Mouse (Mus musculus) liver, embryonic 12.5 days (tissue): ENCODE results near the gene Kctd6. TPM values are rescaled to one million over a fixed set of nuclear protein-coding genes. Genes with fewer than 3 reads are reported as not detected.

Experiments
- ATAC-seq: fragments of 200-750 bp; cut with Nextera tagmentation; 2 replicates; pipeline ENCODE4 v1.8.0; 2017; ENCODE audit warnings: moderate number of reproducible peaks, mild to moderate bottlenecking, moderate library complexity
- H3K27ac ChIP-seq: fragments of 300-500 bp; sonication (generic); 2 replicates; pipeline ENCODE4 v1.5.1; 2016; ENCODE audit warnings: mild to moderate bottlenecking
- H3K27me3 ChIP-seq: fragments of 300-500 bp; sonication (generic); replicated peaks from 2 replicates; pipeline ENCODE4 v1.6.1; 2016; ENCODE audit warnings: mild to moderate bottlenecking, moderate library complexity
- H3K36me3 ChIP-seq: fragments of 300-500 bp; sonication (generic); 2 replicates; pipeline ENCODE4 v1.6.1; 2016; ENCODE audit warnings: mild to moderate bottlenecking, moderate library complexity
- H3K4me1 ChIP-seq: fragments of 300-500 bp; sonication (generic); 2 replicates; pipeline ENCODE4 v1.6.1; 2016
- H3K4me2 ChIP-seq: fragments of 300-500 bp; sonication (generic); 2 replicates; pipeline ENCODE4 v1.6.1; 2016; ENCODE audit warnings: mild to moderate bottlenecking, moderate library complexity
- H3K4me3 ChIP-seq: fragments of 300-500 bp; sonication (generic); 2 replicates; pipeline ENCODE4 v1.5.1; 2016; ENCODE audit warnings: mild to moderate bottlenecking, moderate library complexity
- H3K9ac ChIP-seq: fragments of 300-500 bp; sonication (generic); 2 replicates; pipeline ENCODE4 v1.6.1; 2016; ENCODE audit warnings: mild to moderate bottlenecking, moderate library complexity
- H3K9me3 ChIP-seq: fragments of 300-500 bp; sonication (generic); replicated peaks from 2 replicates; pipeline ENCODE4 v1.6.1; 2016; ENCODE audit warnings: mild to moderate bottlenecking, moderate library complexity
- WGBS: fragments of 180-500 bp; shearing (Covaris S2); methylation state at CpG from one replicate; pipeline ENCODE4 v1.1.7; 2016; ENCODE audit not compliant: insufficient replicate concordance; 5-methylcytosine and 5-hydroxymethylcytosine counted together
- polyA plus RNA-seq: library from polyadenylated mRNA; unstranded; fragments of >200 nt; fragmentation: Nextera tagmentation; extraction: Ambion mirVana; gene quantifications from 2 replicates; pipeline ENCODE4 v1.2.1, GENCODE M21; 2016

The Kctd6 gene
- polyA plus RNA-seq, 1 experiment from 2014 or later = 8.6 TPM

DNA sequence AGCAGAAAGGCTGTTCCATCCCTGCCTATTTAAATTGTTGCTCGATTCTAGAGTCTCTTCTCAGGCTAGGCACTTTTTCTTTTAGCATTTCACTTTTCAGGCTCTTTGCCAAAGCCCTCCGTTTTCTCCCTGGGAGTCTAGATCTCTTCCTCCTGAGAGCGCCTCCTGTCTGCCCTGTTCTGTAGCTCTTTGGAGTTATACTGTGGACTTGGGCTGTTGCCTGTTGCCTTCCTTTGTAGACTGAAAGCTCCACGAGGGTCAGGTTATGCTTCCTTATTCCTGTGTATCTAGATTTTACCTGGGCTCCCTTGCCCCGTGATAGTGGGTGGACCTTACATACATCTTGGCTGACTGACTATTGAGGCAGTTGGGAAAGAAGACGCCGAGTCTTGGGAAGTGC lies 4.3 kb downstream of the Kctd6 start:
- H3K27me3 ChIP-seq = no peaks in the 10 kb centered on the region
- H3K36me3 ChIP-seq = peaks cover 14% of the 10 kb centered on the region
- H3K4me3 ChIP-seq = no peak overlapping the region
- H3K9ac ChIP-seq = no peak overlapping the region
- WGBS = 68% methylated on average over 7 of the region's 7 CpGs
- no peak overlapping the region for H3K27ac ChIP-seq
- no peak overlapping the region for H3K4me2 ChIP-seq
- peaks cover 37% of the 10 kb centered on the region for H3K4me1 ChIP-seq
- H3K9me3 ChIP-seq = no peaks in the 10 kb centered on the region
- no peak for ATAC-seq

DNA sequence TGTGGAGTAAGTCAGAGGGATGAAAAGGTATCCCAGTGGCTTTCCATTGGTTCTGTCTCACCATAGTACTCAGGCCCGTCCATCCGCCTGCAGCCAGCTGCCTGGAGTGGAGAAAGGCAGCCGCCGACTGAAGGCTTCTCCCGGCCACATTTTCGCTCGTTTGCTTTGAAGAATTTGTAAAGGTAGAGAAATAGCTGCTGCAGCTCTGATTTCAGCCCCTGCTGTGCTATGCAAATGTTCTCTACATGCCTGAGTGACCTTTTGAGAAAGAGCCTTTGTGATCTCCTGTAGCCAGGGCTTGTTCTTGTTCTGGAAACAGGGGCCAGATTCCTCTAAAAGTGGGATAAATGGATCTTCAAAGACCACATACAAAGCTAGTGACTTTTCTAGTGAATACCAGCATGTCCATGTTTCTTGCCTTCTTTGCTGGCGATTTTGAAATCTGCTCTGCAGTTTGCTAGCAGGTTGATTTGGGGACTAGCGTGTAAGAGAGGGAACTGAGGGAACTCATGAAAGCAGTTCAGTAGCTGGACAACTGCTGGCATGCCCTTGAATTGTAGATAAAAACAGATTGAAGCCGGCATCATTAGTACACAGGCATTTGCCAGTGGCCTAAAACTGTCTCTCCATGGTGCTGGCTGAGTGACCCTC lies 4.9 kb downstream of the Kctd6 start:
- no peaks in the 10 kb centered on the region for H3K9me3 ChIP-seq
- peaks cover 14% of the 10 kb centered on the region for H3K36me3 ChIP-seq
- peaks cover 39% of the 10 kb centered on the region for H3K4me1 ChIP-seq
- 64% methylated on average over 10 of the region's 10 CpGs for WGBS
- ATAC-seq = no peak
- no peak overlapping the region for H3K9ac ChIP-seq
- H3K4me2 ChIP-seq = no peak overlapping the region
- H3K27ac ChIP-seq = no peak overlapping the region
- H3K4me3 ChIP-seq = no peak overlapping the region
- H3K27me3 ChIP-seq = no peaks in the 10 kb centered on the region

DNA sequence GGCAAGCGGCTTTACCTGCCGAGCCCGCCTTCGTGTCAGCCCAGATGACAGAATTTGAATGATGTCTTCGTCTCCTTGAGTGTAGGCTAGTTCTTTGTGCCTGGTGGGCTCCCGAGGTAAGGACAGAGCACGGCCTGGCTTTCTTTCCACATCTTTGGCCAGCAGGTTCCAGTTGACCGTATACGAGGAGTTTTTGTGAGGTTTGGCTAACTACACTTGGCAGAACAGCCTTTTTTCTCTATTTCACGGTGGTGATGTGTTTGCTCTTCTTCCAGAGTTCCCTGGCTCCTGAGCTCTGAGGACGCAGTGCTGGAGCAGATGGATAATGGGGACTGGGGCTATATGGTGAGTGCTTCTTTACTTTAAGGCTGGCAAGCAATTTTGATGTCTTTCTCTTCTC lies 5.9 kb downstream of the Kctd6 start:
- no peaks in the 10 kb centered on the region for H3K27me3 ChIP-seq
- H3K4me3 ChIP-seq = no peak overlapping the region
- no peak overlapping the region for H3K4me2 ChIP-seq
- no peaks in the 10 kb centered on the region for H3K9me3 ChIP-seq
- H3K9ac ChIP-seq = no peak overlapping the region
- no peak overlapping the region for H3K27ac ChIP-seq
- peaks cover 14% of the 10 kb centered on the region for H3K36me3 ChIP-seq
- no peak for ATAC-seq
- peaks cover 46% of the 10 kb centered on the region for H3K4me1 ChIP-seq
- WGBS = 84% methylated on average over 11 of the region's 11 CpGs

DNA sequence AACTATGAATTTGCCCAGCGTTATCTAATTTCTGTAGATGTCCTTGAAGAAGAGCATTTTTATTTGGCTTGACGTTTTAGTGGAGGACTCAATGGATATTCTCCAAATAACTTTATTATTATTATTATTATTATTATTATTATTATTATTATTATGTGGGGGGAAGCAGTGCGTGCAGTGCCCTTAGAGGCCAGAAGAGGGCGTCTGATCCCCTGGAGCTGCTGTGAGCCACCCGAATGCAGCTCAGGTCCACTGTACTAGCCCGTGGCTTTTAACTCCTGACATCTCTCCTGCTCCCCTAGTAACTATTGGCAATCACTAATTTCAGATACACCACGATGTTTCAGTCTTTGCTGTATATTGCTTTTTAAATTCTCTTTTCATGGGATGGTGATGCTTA lies 6.4 kb downstream of the Kctd6 start:
- Histone ChIP-seq H3K4me1 (peaks cover 45% of the 10 kb centered on the region), H3K9me3 (no peaks in the 10 kb centered on the region), H3K4me3 (no peak overlapping the region), H3K27me3 (no peaks in the 10 kb centered on the region), H3K36me3 (peaks cover 14% of the 10 kb centered on the region), H3K4me2 (no peak overlapping the region), H3K27ac (peak overlapping the region; percentile 5; the same call in 1 of the 2 replicates), H3K9ac (no peak overlapping the region)
- 44% methylated on average over 7 of the region's 7 CpGs for WGBS
- ATAC-seq = no peak

DNA sequence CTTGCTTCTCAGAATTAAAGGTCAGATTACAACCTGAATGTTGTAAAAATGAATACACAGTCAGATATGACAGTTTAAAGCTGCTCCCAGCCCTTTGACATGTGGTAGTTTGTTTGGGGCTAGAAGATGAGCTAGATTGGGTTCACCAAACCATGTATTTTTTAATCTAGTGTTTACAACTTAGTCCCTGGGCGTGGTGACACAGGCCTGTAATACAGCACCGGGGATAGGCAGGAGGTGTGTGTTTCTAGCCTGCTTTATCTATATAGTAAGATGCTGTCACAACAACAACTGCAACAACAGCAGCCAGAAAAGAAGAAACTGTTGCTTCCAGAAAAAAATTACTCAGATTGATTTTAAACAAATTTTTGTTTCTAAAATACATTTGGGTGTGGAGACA lies 7.0 kb downstream of the Kctd6 start:
- Histone ChIP-seq H3K4me1 (peaks cover 42% of the 10 kb centered on the region), H3K36me3 (peaks cover 14% of the 10 kb centered on the region), H3K9ac (no peak overlapping the region), H3K4me2 (no peak overlapping the region), H3K27ac (peak overlapping the region; percentile 5; the same call in 1 of the 2 replicates), H3K9me3 (no peaks in the 10 kb centered on the region), H3K27me3 (no peaks in the 10 kb centered on the region), H3K4me3 (no peak overlapping the region)
- WGBS = 36% methylated on average over 2 of the region's 2 CpGs
- ATAC-seq = peak; percentile 72

DNA sequence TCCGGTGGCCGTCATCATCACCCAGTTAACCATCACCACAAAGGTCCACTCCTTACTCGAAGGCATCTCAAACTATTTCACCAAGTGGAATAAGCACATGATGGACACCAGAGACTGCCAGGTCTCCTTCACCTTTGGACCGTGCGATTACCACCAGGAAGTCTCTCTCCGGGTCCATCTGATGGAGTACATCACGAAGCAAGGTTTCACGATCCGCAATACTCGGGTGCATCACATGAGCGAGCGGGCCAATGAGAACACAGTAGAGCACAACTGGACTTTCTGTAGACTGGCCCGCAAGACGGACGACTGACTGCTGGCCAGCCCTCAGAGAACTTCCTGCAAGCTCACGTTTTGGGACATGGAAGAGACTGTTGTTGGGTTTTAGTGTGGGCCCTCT lies 8.6 kb downstream of the Kctd6 start:
- WGBS = 89% methylated on average over 16 of the region's 16 CpGs
- no peaks in the 10 kb centered on the region for H3K27me3 ChIP-seq
- ATAC-seq = no peak
- peaks cover 44% of the 10 kb centered on the region for H3K4me1 ChIP-seq
- H3K4me3 ChIP-seq = no peak overlapping the region
- H3K9ac ChIP-seq = no peak overlapping the region
- H3K27ac ChIP-seq = no peak overlapping the region
- H3K4me2 ChIP-seq = no peak overlapping the region
- no peaks in the 10 kb centered on the region for H3K9me3 ChIP-seq
- H3K36me3 ChIP-seq = peaks cover 14% of the 10 kb centered on the region

DNA sequence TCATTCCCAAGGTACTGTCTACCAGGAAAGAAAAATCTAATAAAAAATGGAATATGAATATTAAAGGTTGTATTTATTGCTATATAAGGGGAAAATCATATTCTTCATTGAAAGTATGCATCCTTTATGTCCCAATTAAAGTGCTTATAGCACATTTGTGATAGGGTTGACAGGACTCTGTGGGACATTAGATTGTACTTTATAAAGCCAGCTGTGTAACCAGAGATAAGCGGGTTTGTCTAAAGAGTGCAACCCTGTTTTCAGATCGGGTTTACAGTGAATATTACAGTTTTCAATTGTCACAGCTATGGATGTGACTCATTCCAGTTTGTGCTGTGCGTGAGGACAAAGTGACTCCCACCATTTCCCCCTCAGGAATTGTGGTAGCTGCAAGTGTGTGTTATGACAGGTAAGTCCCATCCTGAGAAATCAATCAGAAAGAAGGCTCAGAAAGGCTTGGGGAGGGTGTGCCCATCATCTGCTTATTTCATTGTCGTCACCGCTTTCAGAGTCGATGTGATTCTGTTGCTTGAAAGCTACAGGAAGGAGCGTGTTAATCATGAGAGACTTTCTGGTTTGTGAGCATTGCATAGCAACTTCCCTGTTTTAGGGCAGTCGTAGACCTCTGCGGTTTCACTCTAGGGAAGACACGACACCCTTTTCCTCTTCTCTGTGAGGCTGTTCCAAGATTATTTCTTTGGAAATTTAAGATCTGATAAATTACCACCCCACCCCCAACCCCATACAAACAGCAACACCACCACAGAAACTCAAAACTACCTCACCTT lies 9.8 kb downstream of the Kctd6 start:
- peak; percentile 75 for ATAC-seq
- peaks cover 46% of the 10 kb centered on the region for H3K4me1 ChIP-seq
- H3K9ac ChIP-seq = no peak overlapping the region
- no peak overlapping the region for H3K4me3 ChIP-seq
- H3K9me3 ChIP-seq = no peaks in the 10 kb centered on the region
- H3K4me2 ChIP-seq = peak overlapping the region; percentile 39
- peaks cover 14% of the 10 kb centered on the region for H3K36me3 ChIP-seq
- H3K27me3 ChIP-seq = no peaks in the 10 kb centered on the region
- 27% methylated on average over 10 of the region's 10 CpGs for WGBS
- H3K27ac ChIP-seq = no peak overlapping the region

DNA sequence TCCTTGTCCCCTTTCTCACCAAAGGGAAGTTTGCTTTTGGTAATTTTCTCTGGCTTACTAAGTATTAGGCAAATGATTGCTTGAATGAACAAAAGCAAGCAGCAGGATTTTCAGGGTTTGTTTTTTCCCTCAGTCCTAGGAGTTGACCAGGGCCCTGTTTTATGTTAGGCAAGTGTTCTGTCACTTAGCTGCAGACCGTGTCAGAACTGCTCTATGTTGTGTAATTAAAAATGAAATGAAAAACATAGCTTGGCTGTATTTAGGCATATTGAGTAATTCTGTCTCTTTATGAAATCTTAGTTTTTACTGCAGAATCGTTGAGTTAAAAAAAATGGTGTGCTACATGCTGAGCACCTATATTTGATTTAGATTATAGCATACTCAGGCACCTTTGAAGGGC lies 10.9 kb downstream of the Kctd6 start:
- no peak overlapping the region for H3K9ac ChIP-seq
- WGBS = 84% methylated on average over 2 of the region's 2 CpGs
- peaks cover 57% of the 10 kb centered on the region for H3K4me1 ChIP-seq
- H3K9me3 ChIP-seq = no peaks in the 10 kb centered on the region
- H3K27ac ChIP-seq = no peak overlapping the region
- no peak for ATAC-seq
- H3K27me3 ChIP-seq = no peaks in the 10 kb centered on the region
- H3K4me3 ChIP-seq = no peak overlapping the region
- peaks cover 14% of the 10 kb centered on the region for H3K36me3 ChIP-seq
- no peak overlapping the region for H3K4me2 ChIP-seq

DNA sequence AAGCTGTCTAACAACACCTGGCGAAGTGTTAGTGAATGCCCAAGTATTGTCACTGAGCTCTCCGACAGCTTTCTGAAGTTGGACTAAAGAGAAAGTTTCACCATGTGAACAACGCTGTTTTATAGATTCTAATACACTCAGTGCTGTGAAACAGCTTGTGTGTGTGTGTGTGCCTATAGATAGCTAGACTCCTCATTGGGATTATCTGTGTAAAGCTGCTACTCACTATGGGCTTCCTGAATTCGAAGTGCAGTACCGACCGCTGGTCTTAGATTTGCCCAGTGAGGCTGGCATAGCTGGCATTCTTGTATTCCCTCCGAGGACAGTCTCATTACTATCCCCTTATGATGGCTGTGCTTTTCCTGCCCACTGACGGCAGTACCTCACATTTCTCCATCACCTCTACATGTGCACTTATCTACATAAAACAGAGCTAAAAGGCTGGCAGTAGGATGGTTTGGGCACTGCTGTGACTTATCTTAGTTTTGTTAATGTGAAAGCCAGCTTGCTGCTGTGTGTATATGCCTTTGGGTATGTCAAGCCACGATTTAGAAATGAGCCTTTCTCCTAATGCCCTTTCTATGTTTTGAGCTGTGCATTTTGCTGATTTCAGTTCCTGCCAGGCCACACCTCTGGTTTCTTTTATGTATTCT lies 15.6 kb downstream of the Kctd6 start:
- H3K4me1 ChIP-seq = peaks cover 66% of the 10 kb centered on the region
- H3K4me2 ChIP-seq = peak overlapping the region; percentile 27; the same call in 1 of the 2 replicates

DNA sequence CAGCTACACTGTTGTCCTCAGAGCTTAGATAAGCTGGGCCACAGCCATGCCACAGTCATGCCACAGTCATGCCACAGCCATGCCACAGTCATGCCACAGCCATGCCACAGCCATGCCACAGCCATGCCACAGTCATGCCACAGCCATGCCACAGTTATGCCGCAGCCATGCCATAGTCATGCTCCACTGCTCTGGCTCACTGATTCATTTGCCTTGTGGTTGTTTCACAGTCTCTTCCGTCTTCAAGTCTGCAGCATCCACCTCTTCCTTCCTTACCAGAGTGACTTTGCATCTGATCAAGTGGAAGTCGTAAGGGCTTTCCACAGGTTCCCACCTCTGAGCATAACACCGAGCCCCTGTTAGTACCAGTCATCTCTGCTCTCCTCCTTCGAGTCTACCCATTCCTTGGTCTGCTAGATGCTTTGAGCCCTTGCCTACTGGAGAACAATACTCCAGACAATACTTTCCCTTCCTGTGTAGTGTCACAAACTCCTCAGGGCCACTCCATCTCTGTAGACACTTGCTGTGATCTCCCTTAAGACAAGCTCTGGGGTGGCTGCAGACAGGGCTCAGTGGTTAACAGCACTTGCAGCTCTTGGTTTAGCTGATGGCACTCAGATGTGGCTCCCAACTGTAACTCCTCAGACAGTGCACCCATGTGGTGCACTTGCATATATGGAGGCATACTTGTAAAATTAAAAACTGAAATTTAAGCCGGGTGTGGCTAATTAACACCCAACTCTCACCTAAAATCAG lies 18.4 kb downstream of the Kctd6 start:
- H3K27ac ChIP-seq = no peak overlapping the region
- WGBS = 49% methylated on average over 6 of the region's 6 CpGs

More for the DNA sequence above, 15.6 kb downstream of the Kctd6 start:
- Histone ChIP-seq H3K9ac (no peak overlapping the region), H3K4me3 (no peak overlapping the region), H3K9me3 (no peaks in the 10 kb centered on the region), H3K27me3 (no peaks in the 10 kb centered on the region), H3K27ac (no peak overlapping the region), H3K36me3 (no peaks in the 10 kb centered on the region)
- ATAC-seq = peak; percentile 63; the same call in 1 of the 2 replicates
- 56% methylated on average over 9 of the region's 9 CpGs for WGBS

DNA sequence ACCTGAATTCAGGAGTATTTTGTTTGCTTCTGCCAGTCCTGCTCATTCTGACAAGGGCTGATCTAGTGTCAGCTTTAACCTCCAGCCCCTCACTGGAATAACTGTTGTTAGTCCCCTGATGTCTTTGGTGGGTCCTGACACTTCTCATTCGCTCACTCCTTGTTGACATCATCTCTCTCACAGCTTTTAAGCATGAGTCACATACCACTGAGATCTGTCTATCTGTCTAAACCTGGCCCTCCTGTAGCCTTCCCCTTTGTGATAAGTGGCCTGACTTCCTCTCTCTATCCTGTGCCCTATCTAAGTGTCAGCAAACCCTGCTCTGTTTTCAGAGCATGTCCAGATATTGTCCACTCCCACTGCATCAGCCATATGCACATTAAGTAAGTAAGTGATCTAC lies 19.3 kb downstream of the Kctd6 start:
- 4% methylated on average over 1 of the region's 1 CpGs for WGBS
- H3K36me3 ChIP-seq = no peaks in the 10 kb centered on the region
- H3K9me3 ChIP-seq = no peaks in the 10 kb centered on the region
- no peak overlapping the region for H3K9ac ChIP-seq
- H3K27ac ChIP-seq = no peak overlapping the region
- H3K4me1 ChIP-seq = peaks cover 50% of the 10 kb centered on the region
- ATAC-seq = peak; percentile 85
- H3K4me3 ChIP-seq = no peak overlapping the region
- H3K27me3 ChIP-seq = no peaks in the 10 kb centered on the region
- no peak overlapping the region for H3K4me2 ChIP-seq

More for the DNA sequence above, 18.4 kb downstream of the Kctd6 start:
- H3K36me3 ChIP-seq = no peaks in the 10 kb centered on the region
- H3K4me3 ChIP-seq = no peak overlapping the region
- H3K4me1 ChIP-seq = peaks cover 50% of the 10 kb centered on the region
- no peak for ATAC-seq
- H3K4me2 ChIP-seq = no peak overlapping the region
- no peaks in the 10 kb centered on the region for H3K27me3 ChIP-seq
- no peak overlapping the region for H3K9ac ChIP-seq
- no peaks in the 10 kb centered on the region for H3K9me3 ChIP-seq
